Mouse (Mus musculus) adrenal gland, postnatal 0 days (tissue): ENCODE results near the gene Tmem191c. TPM values are rescaled to one million over a fixed set of nuclear protein-coding genes. Genes with fewer than 3 reads are reported as not detected.

Source experiments
- polyA plus RNA-seq: library from polyadenylated mRNA; unstranded; fragments of >200 nt; fragmentation: Nextera tagmentation; extraction: Ambion mirVana; gene quantifications from 2 replicates; pipeline ENCODE4 v1.2.1, GENCODE M21; 2015

Tmem191c gene
- 7.2 and 17.5 TPM in 2 replicates for polyA plus RNA-seq

DNA sequence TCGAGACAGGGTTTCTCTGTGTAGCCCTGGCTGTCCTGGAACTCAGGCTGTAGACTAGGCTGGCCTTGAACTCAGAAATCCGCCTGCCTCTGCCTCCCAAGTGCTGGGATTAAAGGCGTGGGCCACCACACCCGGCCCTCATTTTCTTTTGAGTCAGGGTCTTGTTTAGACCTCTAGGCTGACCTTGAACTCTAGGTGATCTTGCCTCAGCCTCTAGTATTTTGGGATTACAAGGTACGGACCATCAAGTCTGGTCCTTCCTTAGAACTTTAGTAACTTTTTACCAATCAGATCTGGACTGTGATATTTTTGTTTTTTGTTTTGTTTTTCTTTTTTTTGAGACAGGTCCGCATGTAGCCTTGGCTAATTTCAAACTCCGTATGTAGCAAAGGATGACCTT, at the start of gene Tmem191c:
Tmem191c (plus strand) TSS at position 357 of the 400 bp plus-strand sequence.

GRCm38 (mm10) chr16:17232794-17233701, 42.8 kb upstream of the Tmem191c start, which contains the start of gene Hic2:
Hic2 (plus strand) TSS chr16:17233572.

GRCm38 (mm10) chr16:17331116-17331515, 55.2 kb downstream of the Tmem191c start, which contains the start of gene Serpind1:
Serpind1 (plus strand) TSS chr16:17331371.

Other genes with a start within 250 kb of the Tmem191c start
- 24.9 and 33.5 TPM in 2 replicates for gene Ypel1, start 206.4 kb upstream of the Tmem191c start, polyA plus RNA-seq
- gene Ppil2, start 164.8 kb upstream of the Tmem191c start, polyA plus RNA-seq = 82.9 and 125 TPM in 2 replicates
- 4.1 and 6.4 TPM in 2 replicates for gene 2610318N02Rik, start 150.9 kb upstream of the Tmem191c start, polyA plus RNA-seq
- 36.6 and 53.6 TPM in 2 replicates for gene Sdf2l1, start 143.7 kb upstream of the Tmem191c start, polyA plus RNA-seq
- 16.8 and 18.3 TPM in 2 replicates for gene Ydjc, start 131.5 kb upstream of the Tmem191c start, polyA plus RNA-seq
- gene Ccdc116, start 128.8 kb upstream of the Tmem191c start, polyA plus RNA-seq = 0.28 and 0.55 TPM in 2 replicates
- gene Ube2l3, start 73.4 kb upstream of the Tmem191c start, polyA plus RNA-seq = 286 and 352 TPM in 2 replicates
- 0.09 and 0.12 TPM in 2 replicates for gene Rimbp3, start 67.5 kb upstream of the Tmem191c start, polyA plus RNA-seq
- gene Hic2, start 42.5 kb upstream of the Tmem191c start, polyA plus RNA-seq = 1.4 and 1.5 TPM in 2 replicates
- gene Serpind1, start 55.3 kb downstream of the Tmem191c start, polyA plus RNA-seq = 6.1 and 6.9 TPM in 2 replicates
- 10.1 and 11.3 TPM in 2 replicates for gene Snap29, start 129.9 kb downstream of the Tmem191c start, polyA plus RNA-seq
- gene Pi4ka, start 130.2 kb downstream of the Tmem191c start, polyA plus RNA-seq = 18.3 and 19.6 TPM in 2 replicates
- 33.2 and 39.0 TPM in 2 replicates for gene Crkl, start 175.9 kb downstream of the Tmem191c start, polyA plus RNA-seq
- 2.3 and 6.2 TPM in 2 replicates for gene Aifm3, start 213.5 kb downstream of the Tmem191c start, polyA plus RNA-seq
- 42.0 and 49.2 TPM in 2 replicates for gene Lztr1, start 232.6 kb downstream of the Tmem191c start, polyA plus RNA-seq